Mouse (Mus musculus) hindbrain, embryonic 14.5 days (tissue): ENCODE results near the gene Ush2a. TPM values are rescaled to one million over a fixed set of nuclear protein-coding genes. Genes with fewer than 3 reads are reported as not detected.

Experiments used
- ATAC-seq: fragments of 200-750 bp; cut with Nextera tagmentation; 2 replicates; pipeline ENCODE4 v1.8.0; 2017; ENCODE audit warnings: moderate number of reproducible peaks, mild to moderate bottlenecking, moderate TSS enrichment, moderate library complexity; ENCODE audit not compliant: low FRiP score
- DNase-seq: peaks from one replicate; pipeline ENCODE4 v3.0.0-alpha.2; 2015; ENCODE audit warnings: low spot score
- H3K27ac ChIP-seq: fragments of 300-500 bp; sonication (generic); 2 replicates; pipeline ENCODE4 v1.5.1; 2014; ENCODE audit warnings: mild to moderate bottlenecking, moderate library complexity
- H3K27me3 ChIP-seq: fragments of 300-500 bp; sonication (generic); 2 replicates; pipeline ENCODE4 v1.6.1; 2014; ENCODE audit warnings: mild to moderate bottlenecking, low read length, mixed read lengths; ENCODE audit not compliant: control insufficient read depth, insufficient read depth
- H3K36me3 ChIP-seq: fragments of 300-500 bp; sonication (generic); replicated peaks from 2 replicates; pipeline ENCODE4 v1.6.1; 2014; ENCODE audit not compliant: control insufficient read depth, insufficient read depth
- H3K4me1 ChIP-seq: fragments of 300-500 bp; sonication (generic); replicated peaks from 2 replicates; pipeline ENCODE4 v1.6.1; 2014; ENCODE audit warnings: antibody characterized with exemption, low read length, mixed read lengths; ENCODE audit not compliant: control insufficient read depth, insufficient read depth
- H3K4me2 ChIP-seq: fragments of 300-500 bp; sonication (generic); replicated peaks from 2 replicates; pipeline ENCODE4 v1.6.1; 2014; ENCODE audit warnings: mild to moderate bottlenecking, moderate library complexity
- H3K4me3 ChIP-seq: fragments of 300-500 bp; sonication (generic); replicated peaks from 2 replicates; pipeline ENCODE4 v1.5.1; 2014; ENCODE audit warnings: mild to moderate bottlenecking, low read length
- H3K9ac ChIP-seq: fragments of 300-500 bp; sonication (generic); 2 replicates; pipeline ENCODE4 v1.6.1; 2014
- H3K9me3 ChIP-seq: fragments of 300-500 bp; sonication (generic); 2 replicates; pipeline ENCODE4 v1.6.1; 2016; ENCODE audit warnings: low read length; ENCODE audit not compliant: control insufficient read depth
- WGBS: fragments of 180-500 bp; shearing (Covaris S2); extraction: QIAGEN DNeasy Blood & Tissue Kit; methylation state at CpG from one replicate; pipeline ENCODE4 v1.1.7; 2014; 5-methylcytosine and 5-hydroxymethylcytosine counted together
- polyA plus RNA-seq: library from polyadenylated mRNA; unstranded; fragments of >200 nt; fragmentation: Nextera tagmentation; extraction: Ambion mirVana; gene quantifications from 2 replicates; pipeline ENCODE4 v1.2.1, GENCODE M21; 2014

Gene Ush2a
- polyA plus RNA-seq: 0.07 and 0.36 TPM in 2 replicates

DNA sequence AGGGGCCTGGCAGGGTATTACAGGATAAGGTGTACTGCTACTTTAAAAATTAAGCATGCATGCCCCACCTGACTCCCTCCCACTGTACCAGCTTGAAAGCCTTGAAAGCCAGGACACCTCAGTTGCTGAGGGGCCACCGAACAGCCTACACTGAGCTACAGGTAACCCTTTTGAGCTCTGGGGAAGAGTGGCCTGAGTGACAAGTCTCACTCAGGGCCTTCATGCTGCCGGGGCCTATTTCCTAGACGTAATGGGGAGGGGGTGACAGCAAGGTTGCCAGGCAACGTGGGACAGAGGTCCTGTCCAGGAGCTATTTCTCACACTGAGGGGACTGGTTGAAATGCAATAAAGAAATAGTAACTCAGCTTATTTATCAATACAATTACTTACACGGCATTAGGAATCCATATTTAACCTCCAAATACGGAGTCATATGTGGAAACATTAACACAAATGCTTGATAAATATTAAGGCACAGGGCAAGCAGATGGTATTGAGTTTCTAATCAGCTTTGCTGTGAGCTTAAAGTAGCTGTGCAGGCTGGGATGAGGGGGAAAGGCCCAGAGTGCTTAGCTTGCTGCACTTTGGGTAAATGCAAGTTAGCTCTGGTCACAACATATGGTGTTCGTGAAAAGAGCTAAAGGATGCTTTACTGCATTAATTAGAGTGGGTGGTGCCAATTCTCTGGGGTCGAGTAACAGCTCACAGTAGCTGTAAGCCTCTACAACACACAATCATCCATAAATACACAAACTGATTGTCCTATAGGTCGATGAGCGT, at the start of gene Ush2a:
Gene Ush2a (plus strand): TSS at position 121 of the 780 bp plus-strand sequence.
- no peak for ATAC-seq
- no peak for DNase-seq

GRCm38 (mm10) chr1:188214885-188215611, 46.8 kb upstream of the Ush2a start:
- 58% methylated on average over 10 of the region's 10 CpGs for WGBS
- ATAC-seq (no peak), DNase-seq (no peak)
- no peaks in the 10 kb centered on the region for H3K27me3 ChIP-seq
- H3K4me3 ChIP-seq: no peak overlapping the region
- no peak overlapping the region for H3K9ac ChIP-seq
- no peak overlapping the region for H3K4me2 ChIP-seq
- no peaks in the 10 kb centered on the region for H3K9me3 ChIP-seq
- H3K27ac ChIP-seq: no peak overlapping the region
- H3K4me1 ChIP-seq: no peaks in the 10 kb centered on the region
- H3K36me3 ChIP-seq: no peaks in the 10 kb centered on the region

More for the DNA sequence above, at the start of gene Ush2a:
- Histone ChIP-seq H3K36me3 (no peaks in the 10 kb centered on the region), H3K4me1 (no peaks in the 10 kb centered on the region), H3K4me3 (no peak within 1 kb of the TSS), H3K4me2 (no peak within 1 kb of the TSS), H3K9me3 (no peaks in the 10 kb centered on the region), H3K9ac (no peak within 1 kb of the TSS), H3K27me3 (no peaks in the 10 kb centered on the region), H3K27ac (no peak within 1 kb of the TSS)
- WGBS: 39% methylated on average over 10 of the region's 10 CpGs

DNA sequence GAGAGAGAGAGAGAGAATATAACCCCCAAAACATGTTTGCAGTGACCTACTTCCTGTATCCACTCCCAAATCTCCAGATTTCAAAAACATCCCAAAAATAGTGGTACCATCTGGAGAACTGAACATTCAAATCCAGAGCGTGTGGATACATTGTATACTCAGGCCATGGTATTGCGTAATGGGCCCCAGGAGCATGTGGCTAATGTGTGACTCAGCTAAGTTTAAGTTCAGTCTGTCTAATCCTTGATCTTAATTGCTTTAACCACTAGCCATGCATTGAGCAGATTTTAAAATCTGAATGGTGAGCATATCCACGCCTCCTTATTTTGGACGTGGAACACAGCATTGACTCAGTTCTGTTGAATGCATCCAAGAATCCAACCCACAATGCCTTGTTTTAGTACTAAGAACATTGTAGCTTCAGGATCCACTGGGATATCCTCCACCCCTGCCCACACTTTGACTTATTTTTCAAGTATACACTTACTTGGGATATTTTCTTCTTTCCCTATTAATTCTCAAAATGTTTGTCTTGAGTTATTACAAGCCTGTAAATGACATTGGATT, 40.5 kb upstream of the Ush2a start:
- Histone ChIP-seq H3K36me3 (no peaks in the 10 kb centered on the region), H3K4me3 (no peak overlapping the region), H3K9me3 (no peaks in the 10 kb centered on the region), H3K4me1 (no peaks in the 10 kb centered on the region), H3K9ac (no peak overlapping the region), H3K27me3 (no peaks in the 10 kb centered on the region), H3K27ac (no peak overlapping the region), H3K4me2 (no peak overlapping the region)
- 86% methylated on average over 4 of the region's 4 CpGs for WGBS
- ATAC-seq: no peak
- no peak for DNase-seq

- no peak overlapping the region for H3K4me2 ChIP-seq
- H3K9me3 ChIP-seq: no peaks in the 10 kb centered on the region
- DNase-seq: no peak
- no peak overlapping the region for H3K4me3 ChIP-seq
- H3K27me3 ChIP-seq: no peaks in the 10 kb centered on the region
- no peaks in the 10 kb centered on the region for H3K4me1 ChIP-seq
- no peak overlapping the region for H3K9ac ChIP-seq
- H3K36me3 ChIP-seq: no peaks in the 10 kb centered on the region
- H3K27ac ChIP-seq: no peak overlapping the region
- WGBS: 92% methylated on average over 5 of the region's 5 CpGs
- ATAC-seq: no peak
Measured at GRCm38 (mm10) chr1:188233036-188233724, 28.6 kb upstream of the Ush2a start.

DNA sequence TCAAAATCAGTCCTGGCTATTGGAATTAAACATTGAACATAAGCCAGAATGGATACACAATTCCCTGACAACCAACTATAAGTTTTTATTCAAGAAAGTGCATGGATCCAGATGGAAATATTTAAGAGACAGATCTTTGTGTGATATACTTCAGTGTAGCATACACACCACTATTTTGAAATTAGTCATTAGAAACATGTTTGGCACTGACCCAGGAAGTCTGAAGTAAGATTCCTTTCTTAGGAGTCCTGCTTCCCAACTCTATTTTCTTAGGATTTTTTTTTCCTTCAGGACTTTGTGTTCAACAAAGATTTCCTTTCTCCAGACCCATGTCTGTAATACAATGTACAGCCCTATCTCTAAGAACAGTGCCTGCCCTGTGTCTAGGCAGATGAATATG, 23.2 kb upstream of the Ush2a start:
- no peak for DNase-seq
- no peak overlapping the region for H3K9ac ChIP-seq
- no peak overlapping the region for H3K4me2 ChIP-seq
- no peaks in the 10 kb centered on the region; the same call in 1 of the 2 replicates for H3K4me1 ChIP-seq
- no peak overlapping the region for H3K27ac ChIP-seq
- H3K36me3 ChIP-seq: no peaks in the 10 kb centered on the region
- H3K4me3 ChIP-seq: no peak overlapping the region
- ATAC-seq: no peak
- H3K9me3 ChIP-seq: no peaks in the 10 kb centered on the region
- H3K27me3 ChIP-seq: no peaks in the 10 kb centered on the region

GRCm38 (mm10) chr1:188241766-188242165, 20.1 kb upstream of the Ush2a start:
- Histone ChIP-seq H3K4me2 (no peak overlapping the region), H3K4me1 (no peaks in the 10 kb centered on the region; the same call in 1 of the 2 replicates), H3K4me3 (no peak overlapping the region), H3K9ac (no peak overlapping the region), H3K36me3 (no peaks in the 10 kb centered on the region), H3K9me3 (no peaks in the 10 kb centered on the region), H3K27me3 (no peaks in the 10 kb centered on the region), H3K27ac (no peak overlapping the region)
- ATAC-seq (no peak), DNase-seq (no peak)
- 90% methylated on average over 10 of the region's 10 CpGs for WGBS

- H3K36me3 ChIP-seq: no peaks in the 10 kb centered on the region
- H3K9me3 ChIP-seq: no peaks in the 10 kb centered on the region
- ATAC-seq (no peak), DNase-seq (no peak)
- no peak overlapping the region for H3K4me2 ChIP-seq
- no peak overlapping the region for H3K27ac ChIP-seq
- no peak overlapping the region for H3K9ac ChIP-seq
- H3K4me3 ChIP-seq: no peak overlapping the region
- 87% methylated on average over 7 of the region's 7 CpGs for WGBS
- H3K27me3 ChIP-seq: no peaks in the 10 kb centered on the region
- H3K4me1 ChIP-seq: no peaks in the 10 kb centered on the region
Measured at GRCm38 (mm10) chr1:188257500-188257899, 4.3 kb upstream of the Ush2a start.

GRCm38 (mm10) chr1:188260259-188261107, 1.3 kb upstream of the Ush2a start:
- Histone ChIP-seq H3K4me3 (no peak overlapping the region), H3K4me2 (no peak overlapping the region), H3K9me3 (no peaks in the 10 kb centered on the region), H3K27ac (no peak overlapping the region), H3K27me3 (no peaks in the 10 kb centered on the region), H3K36me3 (no peaks in the 10 kb centered on the region), H3K4me1 (no peaks in the 10 kb centered on the region), H3K9ac (no peak overlapping the region)
- ATAC-seq (no peak), DNase-seq (no peak)
- 42% methylated on average over 6 of the region's 6 CpGs for WGBS
